Mouse (Mus musculus) myocyte (in vitro differentiated cells): Measurements from ENCODE around the gene Kif22.
A peak's percentile ranks its signal among the peaks of the same experiment; 100 is the strongest.

Source experiments
- E2F4 ChIP-seq: IDR thresholded peaks from one replicate; pipeline ENCODE4 v1.6.1; 2011; ENCODE audit warnings: mild to moderate bottlenecking, control low read depth, moderate library complexity; ENCODE audit not compliant: insufficient read depth
- MAX ChIP-seq: IDR thresholded peaks from one replicate; pipeline ENCODE4 v1.6.1; 2011; ENCODE audit warnings: low read depth, mild to moderate bottlenecking, control low read depth
- MYOD1 ChIP-seq, 3 experiments: IDR thresholded peaks; one replicate each; pipeline ENCODE4 v1.6.1; 2011; ENCODE audit warnings: control low read depth in 2 of 3, low read depth in 2 of 3, mild to moderate bottlenecking in 2 of 3, moderate library complexity in 1 of 3; ENCODE audit not compliant: insufficient read length in 2 of 3, control insufficient read depth in 1 of 3
- TCF12 ChIP-seq: IDR thresholded peaks from one replicate; pipeline ENCODE4 v1.6.1; 2011; ENCODE audit warnings: mild to moderate bottlenecking, control low read depth; ENCODE audit not compliant: poor library complexity, insufficient read depth, severe bottlenecking
- USF1 ChIP-seq: IDR thresholded peaks from one replicate; pipeline ENCODE4 v1.6.1; 2011; ENCODE audit warnings: low read depth, mild to moderate bottlenecking, control low read depth, moderate library complexity

- peak in 1 of 3 experiments; percentile 59 for TF ChIP-seq MYOD1 (IDR thresholded peaks at IDR 0.05; ENCODE audit: control insufficient read depth in 1 of 3, insufficient read length in 2 of 3, low read depth in 2 of 3)
- no peak for TF ChIP-seq USF1
- no peak for TF ChIP-seq TCF12
- no peak for TF ChIP-seq E2F4
- no peak for TF ChIP-seq MAX
Observed at GRCm38 (mm10) chr7:127084794-127085193, 42.5 kb upstream of the Kif22 start.
